Mouse (Mus musculus): ENCODE measurements at regions not wholly inside any gene's neighbourhood (a gene's known extent, or its start where the extent isn't known, plus 50 kb on each side); places are given as distances from the start of the nearest gene placed in this dataset.
A peak's percentile ranks its signal among the peaks of the same experiment; 100 is the strongest.

DNA sequence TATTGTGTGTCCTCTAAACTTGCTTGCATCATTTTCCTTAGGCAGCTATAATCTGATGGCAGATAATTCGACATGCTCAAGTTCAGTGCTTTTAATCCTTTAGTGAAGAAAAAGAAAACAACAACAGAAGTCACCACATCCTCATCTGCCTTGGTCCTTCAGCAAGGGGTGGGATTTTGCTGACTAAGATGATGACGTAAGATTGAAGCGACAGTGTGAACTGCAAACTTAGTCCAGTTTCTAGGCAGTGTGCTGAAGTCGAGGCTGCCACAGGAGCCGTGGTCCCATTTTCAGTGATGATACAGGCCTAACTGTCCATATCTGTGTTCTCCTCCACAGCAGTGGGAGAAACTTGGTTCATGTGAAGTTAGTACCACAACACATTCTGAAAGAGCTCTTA lies 314.4 kb downstream of the Gm11361 start:
- no peak overlapping the region for H3K9ac ChIP-seq (ENCODE audit: low read depth, low read length)
- WGBS, result 88% methylated on average over 5 of the region's 5 CpGs
- no peak for ATAC-seq (ENCODE audit: low FRiP score, low TSS enrichment)
- H3K27ac ChIP-seq (ENCODE audit: low read depth, low read length), result no peak overlapping the region
- H3K4me2 ChIP-seq (replicated peaks; ENCODE audit: low read depth, low read length), result no peak overlapping the region
- no peaks in the 10 kb centered on the region for H3K27me3 ChIP-seq (ENCODE audit: control insufficient read depth, insufficient read depth, low read length)
- H3K9me3 ChIP-seq (ENCODE audit: control insufficient read depth, low read length), result no peaks in the 10 kb centered on the region
- H3K36me3 ChIP-seq (ENCODE audit: control insufficient read depth, insufficient read depth, low read length), result no peaks in the 10 kb centered on the region
- H3K4me1 ChIP-seq (ENCODE audit: control insufficient read depth, insufficient read depth, low read length), result no peaks in the 10 kb centered on the region
- H3K4me3 ChIP-seq (ENCODE audit: low read length), result no peak overlapping the region

DNA sequence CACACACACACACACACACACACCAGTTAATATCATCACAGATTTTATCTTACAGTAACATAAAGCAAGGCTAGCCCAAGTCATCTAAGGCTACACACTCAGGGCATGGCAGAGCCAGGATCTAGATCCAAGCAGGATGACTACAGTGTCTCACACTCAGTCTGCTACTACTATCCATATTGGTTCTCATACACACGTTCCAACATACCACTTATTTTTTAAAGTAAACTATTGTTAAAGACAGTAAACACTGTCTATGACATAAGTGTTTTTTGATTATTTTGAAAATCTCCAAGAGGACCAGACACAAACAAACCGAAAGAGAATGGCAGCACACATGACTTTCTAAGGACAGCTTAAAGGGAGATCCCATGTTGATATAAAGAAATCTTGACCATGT lies 306.3 kb downstream of the Gm11361 start:
- Histone ChIP-seq H3K9me3 (ENCODE audit: control insufficient read depth, low read length) (no peaks in the 10 kb centered on the region; the same call in 1 of the 2 replicates), H3K4me1 (ENCODE audit: control insufficient read depth, insufficient read depth, low read length) (no peaks in the 10 kb centered on the region), H3K27ac (ENCODE audit: low read depth, low read length) (no peak overlapping the region), H3K4me2 (replicated peaks; ENCODE audit: low read depth, low read length) (no peak overlapping the region), H3K27me3 (ENCODE audit: control insufficient read depth, insufficient read depth, low read length) (no peaks in the 10 kb centered on the region), H3K4me3 (ENCODE audit: low read length) (no peak overlapping the region), H3K9ac (ENCODE audit: low read depth, low read length) (no peak overlapping the region), H3K36me3 (ENCODE audit: control insufficient read depth, insufficient read depth, low read length) (no peaks in the 10 kb centered on the region)
- no peak for ATAC-seq (ENCODE audit: low FRiP score, low TSS enrichment)
- WGBS, result 90% methylated on average over 2 of the region's 2 CpGs

DNA sequence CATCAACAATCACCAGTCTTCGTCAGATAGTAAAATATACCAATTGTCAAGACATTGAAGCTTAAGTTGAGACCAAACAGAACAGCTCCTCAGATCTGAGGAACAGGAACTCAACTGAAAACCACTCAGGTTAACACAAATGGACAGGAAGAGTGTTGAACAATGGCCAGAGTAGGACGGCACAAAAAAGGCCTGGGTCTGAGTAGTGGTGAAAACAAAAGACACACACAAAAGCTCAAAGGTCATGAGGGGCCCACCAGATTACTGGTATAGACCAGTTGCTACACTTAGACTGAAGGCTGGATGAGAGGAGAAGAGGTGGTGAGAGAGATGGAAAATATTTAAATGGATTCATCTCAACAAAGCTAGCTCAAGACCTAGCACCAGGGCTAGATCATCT lies 302.8 kb downstream of the Gm11361 start:
- Histone ChIP-seq H3K27me3 (ENCODE audit: control insufficient read depth, insufficient read depth, low read length) (no peaks in the 10 kb centered on the region), H3K9ac (ENCODE audit: low read depth, low read length) (no peak overlapping the region), H3K9me3 (ENCODE audit: control insufficient read depth, low read length) (no peaks in the 10 kb centered on the region; the same call in 1 of the 2 replicates), H3K36me3 (ENCODE audit: control insufficient read depth, insufficient read depth, low read length) (no peaks in the 10 kb centered on the region), H3K4me2 (replicated peaks; ENCODE audit: low read depth, low read length) (no peak overlapping the region), H3K27ac (ENCODE audit: low read depth, low read length) (no peak overlapping the region), H3K4me3 (ENCODE audit: low read length) (no peak overlapping the region), H3K4me1 (ENCODE audit: control insufficient read depth, insufficient read depth, low read length) (peaks cover 4% of the 10 kb centered on the region; the same call in 1 of the 2 replicates)
- ATAC-seq (ENCODE audit: low FRiP score, low TSS enrichment), result no peak
- WGBS, result 88% methylated on average over 2 of the region's 2 CpGs

DNA sequence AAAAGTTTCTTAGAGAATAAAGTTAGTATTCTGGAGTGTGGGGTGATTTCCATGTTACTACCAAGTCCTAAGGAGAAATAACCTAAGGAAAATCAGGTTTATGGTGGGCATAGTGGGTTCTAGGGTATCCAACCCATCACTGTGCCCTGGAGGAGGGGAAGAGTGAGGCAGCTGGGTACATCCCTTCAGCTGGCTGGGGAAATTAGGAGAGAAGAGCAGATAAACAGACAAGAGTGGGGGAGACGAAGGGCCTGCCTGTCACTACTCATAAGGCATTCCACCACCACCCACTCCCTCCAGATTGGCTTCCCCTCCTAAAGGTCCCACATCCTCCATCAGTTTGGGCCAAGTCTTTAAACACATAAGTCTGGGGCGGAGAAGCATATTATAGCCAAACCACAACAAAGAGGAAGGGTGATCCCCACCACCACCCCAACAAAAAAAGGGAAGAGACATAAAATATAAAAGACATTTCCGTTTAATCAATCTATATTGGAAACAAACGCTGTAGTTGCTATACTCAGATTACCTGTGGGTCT lies 299.8 kb downstream of the Gm11361 start:
- H3K27ac ChIP-seq (ENCODE audit: low read depth, low read length), result no peak overlapping the region
- H3K4me1 ChIP-seq (ENCODE audit: control insufficient read depth, insufficient read depth, low read length), result peaks cover 16% of the 10 kb centered on the region
- WGBS, result 81% methylated on average over 4 of the region's 4 CpGs
- ATAC-seq (ENCODE audit: low FRiP score, low TSS enrichment), result no peak
- H3K36me3 ChIP-seq (ENCODE audit: control insufficient read depth, insufficient read depth, low read length), result no peaks in the 10 kb centered on the region
- no peaks in the 10 kb centered on the region for H3K9me3 ChIP-seq (ENCODE audit: control insufficient read depth, low read length)
- H3K9ac ChIP-seq (ENCODE audit: low read depth, low read length), result no peak overlapping the region
- no peak overlapping the region for H3K4me3 ChIP-seq (ENCODE audit: low read length)
- H3K4me2 ChIP-seq (replicated peaks; ENCODE audit: low read depth, low read length), result no peak overlapping the region
- H3K27me3 ChIP-seq (ENCODE audit: control insufficient read depth, insufficient read depth, low read length), result no peaks in the 10 kb centered on the region

DNA sequence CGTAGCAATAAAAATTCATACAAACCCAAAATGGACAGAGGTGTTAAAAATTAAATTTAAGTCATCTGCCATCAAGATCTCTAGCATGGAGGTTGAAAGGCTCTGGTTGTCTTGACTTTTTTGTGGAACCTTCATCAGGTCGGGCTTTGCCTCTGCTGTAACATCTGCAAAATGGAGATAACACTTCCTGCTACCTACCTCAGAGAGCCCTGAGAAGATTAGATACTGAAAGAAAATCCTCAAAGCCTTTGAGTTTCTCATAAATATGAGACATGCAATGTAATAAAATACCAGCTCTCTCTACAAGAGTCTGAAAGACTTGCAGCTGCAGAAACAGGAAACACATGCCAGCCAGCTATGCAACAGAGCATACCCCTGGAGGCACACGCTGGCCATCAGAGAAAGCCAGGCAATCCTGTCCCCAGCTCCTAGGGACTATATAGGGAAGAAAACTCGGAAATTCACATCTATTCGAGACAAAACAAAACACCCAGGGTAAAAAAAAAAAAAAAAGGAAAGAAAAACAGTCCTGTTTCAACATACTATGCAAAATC lies 299.1 kb downstream of the Gm11361 start:
- no peak overlapping the region for H3K9ac ChIP-seq (ENCODE audit: low read depth, low read length)
- H3K4me3 ChIP-seq (ENCODE audit: low read length), result no peak overlapping the region
- peak; percentile 72; the same call in 1 of the 2 replicates for ATAC-seq (ENCODE audit: low FRiP score, low TSS enrichment)
- peaks cover 16% of the 10 kb centered on the region for H3K4me1 ChIP-seq (ENCODE audit: control insufficient read depth, insufficient read depth, low read length)
- H3K36me3 ChIP-seq (ENCODE audit: control insufficient read depth, insufficient read depth, low read length), result no peaks in the 10 kb centered on the region
- H3K9me3 ChIP-seq (ENCODE audit: control insufficient read depth, low read length), result no peaks in the 10 kb centered on the region
- no peak overlapping the region for H3K4me2 ChIP-seq (replicated peaks; ENCODE audit: low read depth, low read length)
- H3K27ac ChIP-seq (ENCODE audit: low read depth, low read length), result no peak overlapping the region
- WGBS, result 48% methylated on average over 5 of the region's 5 CpGs
- H3K27me3 ChIP-seq (ENCODE audit: control insufficient read depth, insufficient read depth, low read length), result no peaks in the 10 kb centered on the region

DNA sequence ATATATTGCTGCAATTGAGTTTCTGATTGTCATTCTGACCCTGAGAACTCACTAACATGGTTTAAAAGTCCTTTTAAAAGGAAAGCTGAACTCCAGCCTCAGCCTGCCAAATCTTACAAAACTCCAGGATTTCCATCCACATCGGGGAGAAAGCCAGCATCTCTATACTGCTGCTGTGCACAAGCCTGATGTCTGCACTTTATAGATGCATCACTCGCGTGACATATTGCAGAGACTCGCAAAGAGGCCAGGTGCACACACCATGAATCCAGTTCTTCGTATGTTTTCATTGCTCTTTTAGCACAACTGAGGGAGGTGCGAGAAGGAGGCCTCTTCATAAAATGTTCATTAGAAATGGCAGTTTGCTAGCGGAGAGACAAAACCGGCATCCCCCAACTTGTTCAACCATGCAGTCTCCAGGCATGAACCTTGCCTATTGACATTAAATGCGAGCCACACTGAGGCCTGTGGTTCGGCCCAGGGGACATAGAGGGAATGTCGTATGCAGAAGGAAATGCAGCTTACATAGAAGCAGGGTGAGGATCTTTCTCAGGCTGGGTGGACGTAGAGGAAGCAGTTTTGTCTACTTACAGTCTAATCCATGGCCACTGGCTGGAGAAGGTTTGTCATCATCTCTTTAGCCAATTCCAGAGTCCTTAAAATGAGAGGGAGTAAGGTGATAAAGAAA lies 297.0 kb downstream of the Gm11361 start:
- H3K4me1 ChIP-seq (ENCODE audit: control insufficient read depth, insufficient read depth, low read length), result peaks cover 16% of the 10 kb centered on the region
- no peak overlapping the region for H3K9ac ChIP-seq (ENCODE audit: low read depth, low read length)
- no peak overlapping the region for H3K4me3 ChIP-seq (ENCODE audit: low read length)
- H3K27me3 ChIP-seq (ENCODE audit: control insufficient read depth, insufficient read depth, low read length), result no peaks in the 10 kb centered on the region
- H3K36me3 ChIP-seq (ENCODE audit: control insufficient read depth, insufficient read depth, low read length), result no peaks in the 10 kb centered on the region
- no peak overlapping the region for H3K27ac ChIP-seq (ENCODE audit: low read depth, low read length)
- WGBS, result 58% methylated on average over 12 of the region's 12 CpGs
- no peak overlapping the region for H3K4me2 ChIP-seq (replicated peaks; ENCODE audit: low read depth, low read length)
- no peak for ATAC-seq (ENCODE audit: low FRiP score, low TSS enrichment)
- no peaks in the 10 kb centered on the region for H3K9me3 ChIP-seq (ENCODE audit: control insufficient read depth, low read length)

DNA sequence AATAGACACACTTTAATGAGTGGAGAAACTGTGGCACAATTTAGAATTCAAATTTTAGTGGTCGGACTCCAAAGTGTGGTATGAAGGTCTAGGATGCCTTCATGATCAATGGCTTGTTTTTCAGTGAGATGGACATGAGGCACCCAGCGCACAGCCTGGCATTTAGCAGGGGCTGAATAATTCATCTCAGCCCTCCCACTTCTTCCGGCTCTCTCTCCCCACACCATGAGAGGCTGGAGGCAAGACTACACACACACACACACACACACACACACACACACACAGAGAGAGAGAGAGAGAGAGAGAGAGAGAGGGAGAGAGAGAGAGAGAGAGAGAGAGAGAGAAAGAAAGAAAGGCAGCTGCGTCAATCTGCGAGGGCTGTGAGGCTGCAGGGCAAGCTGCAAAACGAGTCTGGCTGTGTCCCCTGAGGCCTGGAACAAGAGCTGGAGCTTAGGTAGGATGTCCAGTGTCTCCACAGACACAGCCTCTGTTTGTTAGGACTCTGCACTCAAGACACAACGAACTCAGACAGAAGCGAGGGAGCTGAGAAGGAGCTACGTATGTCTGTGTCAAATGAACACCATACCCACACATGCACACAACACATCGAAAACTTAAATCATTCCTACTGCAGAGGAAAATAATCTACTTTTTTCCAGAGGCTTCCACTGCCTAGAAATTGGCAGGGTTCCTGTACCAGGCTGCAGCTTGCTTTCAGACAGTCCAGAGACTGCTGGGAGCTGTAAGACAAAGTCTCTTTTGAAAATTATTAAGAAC lies 295.8 kb downstream of the Gm11361 start:
- peaks cover 16% of the 10 kb centered on the region for H3K4me1 ChIP-seq (ENCODE audit: control insufficient read depth, insufficient read depth, low read length)

DNA sequence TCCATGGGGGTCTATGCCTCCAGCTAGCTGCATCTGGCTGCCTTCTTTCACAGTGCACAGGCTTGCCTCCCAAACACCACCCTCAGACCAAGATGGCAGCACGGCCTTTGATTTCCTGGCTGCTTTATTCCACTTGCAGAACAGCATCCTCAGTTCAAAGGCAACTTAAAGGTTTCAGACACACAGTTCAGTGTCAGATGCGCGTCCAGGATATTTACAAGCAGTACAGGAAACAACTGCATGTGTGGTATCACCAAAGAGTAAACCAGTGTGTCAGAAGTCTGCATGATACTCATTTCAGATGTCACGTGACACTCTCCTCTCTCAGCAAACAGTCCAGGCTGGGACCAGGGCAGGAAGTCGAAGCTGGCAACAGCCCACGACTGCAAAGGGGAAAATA lies 294.2 kb downstream of the Gm11361 start:
- no peak for ATAC-seq (ENCODE audit: low FRiP score, low TSS enrichment)
- WGBS, result 74% methylated on average over 6 of the region's 6 CpGs
- no peak overlapping the region for H3K9ac ChIP-seq (ENCODE audit: low read depth, low read length)

More for the DNA sequence above, 295.8 kb downstream of the Gm11361 start:
- Histone ChIP-seq H3K4me2 (replicated peaks; ENCODE audit: low read depth, low read length) (no peak overlapping the region), H3K9ac (ENCODE audit: low read depth, low read length) (0 out of 2 replicates have a peak overlapping the region, but pooled peaks have one; percentile 23), H3K27ac (ENCODE audit: low read depth, low read length) (0 out of 2 replicates have a peak overlapping the region, but pooled peaks have one; percentile 42), H3K27me3 (ENCODE audit: control insufficient read depth, insufficient read depth, low read length) (no peaks in the 10 kb centered on the region), H3K9me3 (ENCODE audit: control insufficient read depth, low read length) (no peaks in the 10 kb centered on the region), H3K36me3 (ENCODE audit: control insufficient read depth, insufficient read depth, low read length) (no peaks in the 10 kb centered on the region), H3K4me3 (ENCODE audit: low read length) (no peak overlapping the region)
- ATAC-seq (ENCODE audit: low FRiP score, low TSS enrichment), result no peak
- WGBS, result 54% methylated on average over 10 of the region's 10 CpGs

DNA sequence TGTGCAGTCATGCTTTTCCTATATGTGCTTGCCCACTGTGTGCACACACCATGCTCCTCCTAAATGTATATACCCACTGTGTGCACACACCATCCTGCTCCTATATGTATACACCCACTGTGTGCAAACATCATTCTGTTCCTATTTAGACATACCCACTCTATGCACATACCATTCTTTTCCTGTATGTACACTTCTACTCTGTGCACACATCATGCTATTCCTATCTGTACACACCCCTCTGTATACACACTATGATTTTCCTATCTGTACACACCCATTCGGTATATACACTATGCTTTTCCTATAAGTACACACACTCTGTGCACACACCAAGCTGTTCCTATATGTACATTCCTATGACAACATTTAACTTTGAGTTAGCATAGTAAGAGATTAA lies 288.5 kb downstream of the Gm11361 start:
- Histone ChIP-seq H3K36me3 (ENCODE audit: control insufficient read depth, insufficient read depth, low read length) (no peaks in the 10 kb centered on the region), H3K27me3 (ENCODE audit: control insufficient read depth, insufficient read depth, low read length) (no peaks in the 10 kb centered on the region), H3K4me3 (ENCODE audit: low read length) (no peak overlapping the region), H3K9me3 (ENCODE audit: control insufficient read depth, low read length) (no peaks in the 10 kb centered on the region), H3K9ac (ENCODE audit: low read depth, low read length) (no peak overlapping the region), H3K4me1 (ENCODE audit: control insufficient read depth, insufficient read depth, low read length) (no peaks in the 10 kb centered on the region), H3K4me2 (replicated peaks; ENCODE audit: low read depth, low read length) (no peak overlapping the region), H3K27ac (ENCODE audit: low read depth, low read length) (peak overlapping the region; percentile 70; the same call in 1 of the 2 replicates)
- peak; percentile 52 for ATAC-seq (ENCODE audit: low FRiP score, low TSS enrichment)
- WGBS, result 95% methylated on average over 1 of the region's 1 CpGs

More for the DNA sequence above, 294.2 kb downstream of the Gm11361 start:
- Histone ChIP-seq H3K4me1 (ENCODE audit: control insufficient read depth, insufficient read depth, low read length) (peaks cover 12% of the 10 kb centered on the region), H3K36me3 (ENCODE audit: control insufficient read depth, insufficient read depth, low read length) (no peaks in the 10 kb centered on the region), H3K4me2 (replicated peaks; ENCODE audit: low read depth, low read length) (no peak overlapping the region), H3K9me3 (ENCODE audit: control insufficient read depth, low read length) (no peaks in the 10 kb centered on the region), H3K4me3 (ENCODE audit: low read length) (no peak overlapping the region), H3K27me3 (ENCODE audit: control insufficient read depth, insufficient read depth, low read length) (no peaks in the 10 kb centered on the region), H3K27ac (ENCODE audit: low read depth, low read length) (no peak overlapping the region)
